Mouse (Mus musculus): ENCODE measurements around the gene Rhbdl1.
A peak's percentile ranks its signal among the peaks of the same experiment; 100 is the strongest.

- TF ChIP-seq CTCF (IDR thresholded peaks at IDR 0.05; ENCODE audit: borderline replicate concordance, insufficient read depth, low read length) (no peak), POLR2A (IDR thresholded peaks at IDR 0.05; ENCODE audit: low read depth, low read length) (peak; percentile 72)
Measured at GRCm38 (mm10) chr17:25860832-25861703, 24.0 kb upstream of the Rhbdl1 start, which contains the start of gene Wdr90.
